Mouse (Mus musculus): ENCODE results near the gene Dip2c.

The Dip2c gene

DNA sequence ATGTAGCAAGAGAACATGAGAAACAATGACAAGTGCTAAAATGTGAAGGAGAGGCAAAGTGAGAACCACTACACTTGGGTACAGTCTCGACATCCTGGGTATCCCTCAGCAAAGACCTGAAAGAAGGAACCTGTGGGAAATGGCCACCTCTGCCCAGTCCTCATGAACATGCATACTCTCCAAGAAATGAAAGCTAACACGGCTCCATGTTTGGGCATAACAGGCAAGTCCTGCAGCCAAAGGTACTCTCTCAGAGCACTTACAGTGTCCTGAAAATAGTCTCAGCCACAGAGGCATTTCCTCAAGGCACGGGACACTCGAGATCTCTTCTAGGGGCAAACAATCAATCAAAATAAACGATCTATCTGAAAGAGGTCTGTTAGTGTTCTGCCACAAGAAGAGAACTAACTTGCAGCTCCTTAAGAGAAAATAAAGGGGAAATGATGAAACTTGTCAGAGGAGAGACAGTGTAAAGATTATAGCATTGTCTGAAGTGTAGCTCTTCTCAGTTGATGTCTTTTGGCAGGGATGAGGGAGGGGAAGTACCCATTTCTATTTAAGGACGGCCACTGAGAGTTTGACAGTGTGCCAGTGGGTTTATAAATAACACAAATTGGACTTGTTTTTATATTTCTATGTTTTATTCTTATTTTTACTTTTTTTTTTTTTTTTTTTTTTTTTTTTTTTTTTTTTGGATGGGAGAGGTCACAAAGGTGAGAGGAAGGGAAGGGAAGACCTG, 228.0 kb downstream of the Dip2c start:
- DNase-seq (ENCODE audit: low read depth), result no peak

GRCm38 (mm10) chr13:9538556-9538955, 262.2 kb downstream of the Dip2c start:
- DNase-seq (ENCODE audit: low read depth), result no peak

DNA sequence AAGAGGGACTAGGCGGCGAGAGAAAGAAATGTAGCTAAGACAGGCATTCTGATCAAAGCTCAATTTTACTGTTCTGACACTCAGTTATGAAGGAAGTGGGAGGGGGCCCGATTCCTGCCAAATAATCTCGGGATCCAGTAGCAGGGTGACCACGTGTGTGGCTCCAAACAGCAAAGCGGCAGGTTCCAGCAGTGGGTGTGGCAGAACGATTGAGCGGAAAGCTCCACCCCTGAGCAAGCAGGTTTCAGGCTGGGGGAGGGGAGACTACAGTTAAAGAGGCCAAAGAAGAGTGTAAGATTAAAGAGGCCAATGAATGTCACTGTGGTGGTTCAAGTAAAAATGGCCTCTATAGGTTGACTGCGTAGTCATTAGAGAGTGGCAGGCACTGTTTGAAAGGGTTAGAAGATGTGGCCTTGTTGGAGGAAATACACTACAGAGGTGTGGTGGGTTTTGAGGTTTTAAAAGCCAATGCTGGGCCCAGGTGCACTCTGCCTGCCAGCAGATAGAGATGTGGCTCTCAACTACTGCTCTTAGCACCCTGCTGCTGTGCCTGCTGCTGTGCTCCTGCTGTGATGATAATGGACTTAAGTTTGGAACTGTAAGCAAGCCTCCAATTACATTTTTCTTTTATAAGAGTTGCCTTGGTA, 271.5 kb downstream of the Dip2c start:
- no peak for DNase-seq (ENCODE audit: low read depth)

GRCm38 (mm10) chr13:9562099-9562498, 285.8 kb downstream of the Dip2c start:
- no peak for DNase-seq (ENCODE audit: low read depth)

- DNase-seq (ENCODE audit: low read depth), result peak; percentile 61
Measured at GRCm38 (mm10) chr13:9562921-9563320, 286.6 kb downstream of the Dip2c start.

- no peak for DNase-seq (ENCODE audit: low read depth)
Measured at GRCm38 (mm10) chr13:9568852-9569251, 292.5 kb downstream of the Dip2c start.

- DNase-seq (ENCODE audit: low read depth), result no peak
Measured at GRCm38 (mm10) chr13:9576686-9577085, 300.4 kb downstream of the Dip2c start.

GRCm38 (mm10) chr13:9578456-9578855, 302.1 kb downstream of the Dip2c start:
- DNase-seq (ENCODE audit: low read depth), result no peak

DNA sequence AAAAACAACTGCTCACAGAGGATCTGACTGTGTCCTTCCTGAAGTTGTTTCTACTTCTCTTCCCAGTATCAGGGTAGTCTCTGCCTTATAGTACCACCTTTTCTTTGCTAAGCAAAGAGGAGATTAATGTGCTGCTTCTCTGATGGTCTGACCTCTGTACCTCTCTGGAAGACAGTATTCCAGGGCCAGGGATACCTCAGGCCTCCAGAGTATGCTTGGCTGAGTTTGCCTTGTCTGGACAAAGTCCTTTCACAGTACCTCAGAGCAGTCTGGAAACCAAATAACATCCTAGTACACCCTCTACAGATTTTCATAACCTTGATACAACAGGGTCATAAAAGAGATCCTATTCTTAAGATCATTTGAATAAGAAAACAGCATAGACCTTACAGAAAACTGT, 305.5 kb downstream of the Dip2c start:
- no peak for DNase-seq (ENCODE audit: low read depth)

DNA sequence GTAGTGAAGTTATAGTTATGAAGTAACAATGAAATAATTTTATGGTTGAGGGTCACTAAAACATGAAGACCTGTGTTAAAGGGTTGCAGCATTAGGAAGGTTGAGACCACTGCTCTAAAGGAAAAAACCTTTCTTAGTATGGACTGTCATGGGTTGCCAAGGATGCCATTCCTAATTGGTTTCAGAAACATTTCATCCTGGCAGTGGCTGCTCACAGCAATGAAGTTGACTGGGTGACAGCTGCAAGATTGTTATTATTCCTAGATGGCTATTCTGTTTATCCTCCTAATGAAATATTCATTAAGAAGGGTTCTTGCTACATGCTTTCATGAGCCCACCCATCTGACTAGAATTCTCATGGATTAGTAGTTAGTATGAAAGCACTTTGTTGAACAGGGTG, 307.3 kb downstream of the Dip2c start:
- DNase-seq (ENCODE audit: low read depth), result no peak

DNA sequence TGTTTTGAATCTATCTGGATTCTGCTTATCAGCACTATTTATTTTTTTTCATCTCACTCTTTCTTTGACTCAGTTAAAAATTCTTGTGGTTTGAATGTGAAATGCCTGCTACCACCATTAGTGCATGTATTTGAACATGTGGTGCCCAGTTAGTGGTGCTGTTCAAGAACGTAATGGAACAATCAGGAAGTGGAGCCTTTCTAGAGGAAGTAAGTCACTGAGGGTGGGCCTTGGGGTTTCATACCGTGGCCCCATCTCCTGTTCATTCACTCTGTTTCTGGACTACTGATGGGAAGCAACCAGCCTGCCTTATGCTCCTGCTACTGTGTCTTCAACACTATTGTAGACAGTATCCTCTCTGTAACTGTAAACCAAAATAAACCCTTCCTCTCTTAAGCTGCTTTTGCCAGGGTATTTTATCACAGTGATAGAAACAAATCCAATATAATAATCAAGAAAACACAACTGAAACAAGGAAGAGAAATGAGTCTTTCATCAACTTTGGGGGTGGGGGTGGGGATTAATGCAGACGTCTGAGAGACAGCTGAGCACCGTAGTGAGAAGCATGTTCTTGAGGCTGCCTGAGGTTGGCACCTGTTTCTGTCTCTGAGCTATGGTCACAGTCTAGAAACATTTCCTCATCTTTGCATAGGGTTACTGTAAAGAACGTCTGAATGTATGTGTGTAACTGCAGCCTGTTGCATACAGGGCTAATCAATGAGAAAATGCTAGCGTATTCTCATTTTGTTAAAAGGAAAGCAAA, 323.2 kb downstream of the Dip2c start:
- DNase-seq (ENCODE audit: low read depth), result peak; percentile 1

DNA sequence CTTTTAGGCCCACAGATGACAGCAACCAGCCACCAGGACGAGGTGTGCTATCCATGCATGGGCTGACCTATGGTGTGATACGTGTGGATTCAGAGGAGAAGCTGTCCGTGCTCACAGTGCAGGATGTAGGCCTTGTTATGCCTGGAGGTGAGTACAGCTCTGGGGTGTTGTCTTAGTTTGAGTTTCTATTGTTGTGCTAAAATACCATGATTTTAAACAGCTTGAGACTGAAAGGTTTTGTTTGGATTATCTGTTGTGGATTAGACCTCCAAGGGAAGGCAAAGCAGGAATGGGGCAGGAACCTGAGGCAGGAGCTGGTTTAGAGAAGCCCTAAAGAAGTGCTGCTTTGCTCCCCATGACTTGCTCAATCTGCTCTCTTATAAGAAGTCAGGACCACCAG, 325.0 kb downstream of the Dip2c start:
- no peak for DNase-seq (ENCODE audit: low read depth)

DNA sequence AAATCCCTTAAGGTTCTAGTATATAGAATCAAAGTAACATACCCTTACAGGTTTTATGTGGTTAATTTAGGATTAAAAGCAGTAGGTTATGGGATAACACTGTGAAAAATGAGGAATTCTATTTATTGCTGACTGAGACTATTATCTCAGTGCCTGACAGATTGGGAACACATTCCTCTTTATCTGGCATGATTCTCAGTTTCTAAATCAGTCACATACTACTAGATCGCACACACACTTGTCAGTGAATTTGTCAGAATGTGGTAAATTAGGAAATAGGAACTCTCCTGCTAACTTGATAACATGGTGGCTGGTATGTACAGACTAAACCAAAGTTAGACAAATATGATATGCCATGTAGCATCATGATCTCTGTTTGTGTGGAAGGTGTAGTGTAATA, 334.9 kb downstream of the Dip2c start:
- DNase-seq (ENCODE audit: low read depth), result no peak

DNA sequence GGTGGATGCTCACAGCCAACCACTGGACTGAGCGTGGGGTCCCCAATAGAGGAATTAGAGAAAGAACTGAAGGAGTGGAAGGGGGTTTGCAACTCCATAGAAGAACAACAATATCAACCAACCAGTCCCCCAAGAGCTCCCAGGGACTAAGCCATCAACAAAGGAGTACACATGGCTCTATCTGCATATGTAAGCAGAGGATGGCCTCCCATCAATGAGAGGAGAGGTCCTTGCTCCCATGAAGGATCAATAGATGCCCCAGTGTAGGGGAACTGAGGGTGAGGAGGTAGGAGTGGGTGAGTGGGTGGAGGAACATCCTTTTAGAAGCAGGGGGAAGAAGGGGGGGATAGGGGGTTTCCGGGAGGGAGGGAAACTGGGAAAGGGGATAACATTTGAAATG, 356.4 kb downstream of the Dip2c start:
- no peak for DNase-seq (ENCODE audit: low read depth)

DNA sequence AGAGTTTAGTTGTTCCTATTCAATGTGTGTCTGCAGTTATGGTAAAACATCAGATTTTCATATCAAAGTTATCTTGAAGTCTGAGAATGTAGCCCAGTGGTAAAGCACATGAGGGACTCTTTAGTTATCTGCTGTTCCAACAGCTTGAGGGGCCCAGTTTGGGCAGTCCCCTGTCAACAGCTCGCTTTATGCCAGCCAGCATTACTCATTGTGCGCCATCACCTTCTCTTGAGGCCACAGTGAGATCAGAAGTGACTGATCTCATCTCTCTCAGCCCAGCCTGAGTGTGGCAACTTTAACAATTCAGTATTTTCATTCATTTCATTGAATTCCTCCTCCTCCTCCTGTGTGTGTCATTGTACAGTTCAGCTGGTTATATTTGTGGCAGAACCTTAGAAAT, 359.6 kb downstream of the Dip2c start:
- DNase-seq (ENCODE audit: low read depth), result no peak

GRCm38 (mm10) chr13:9636505-9636904, 360.2 kb downstream of the Dip2c start:
- peak; percentile 73 for DNase-seq (ENCODE audit: low read depth)

- peak; percentile 4 for DNase-seq (ENCODE audit: low read depth)
Measured at GRCm38 (mm10) chr13:9637949-9638348, 361.6 kb downstream of the Dip2c start.

- DNase-seq (ENCODE audit: low read depth), result no peak
Measured at GRCm38 (mm10) chr13:9648716-9649115, 372.4 kb downstream of the Dip2c start.

GRCm38 (mm10) chr13:9649894-9650293, 373.6 kb downstream of the Dip2c start:
- no peak for DNase-seq (ENCODE audit: low read depth)

- DNase-seq (ENCODE audit: low read depth), result no peak
Measured at GRCm38 (mm10) chr13:9650580-9650979, 374.3 kb downstream of the Dip2c start.

- DNase-seq (ENCODE audit: low read depth), result no peak
Measured at GRCm38 (mm10) chr13:9653018-9653417, 376.7 kb downstream of the Dip2c start.

GRCm38 (mm10) chr13:9656613-9657012, 380.3 kb downstream of the Dip2c start:
- no peak for DNase-seq (ENCODE audit: low read depth)

GRCm38 (mm10) chr13:9660711-9661110, 384.4 kb downstream of the Dip2c start:
- peak; percentile 5 for DNase-seq (ENCODE audit: low read depth)
